Mouse (Mus musculus): Measurements from ENCODE around the gene Ttyh2.

Ttyh2 gene

GRCm38 (mm10) chr11:114711393-114711792 lies 36.2 kb downstream of the Ttyh2 start:
- no peak for DNase-seq (ENCODE audit: low spot score)

- no peak for DNase-seq (ENCODE audit: low spot score)
These were observed 36.6 kb downstream of the Ttyh2 start for GRCm38 (mm10) chr11:114711861-114712260.

- DNase-seq (ENCODE audit: low spot score): no peak
These were observed 39.3 kb downstream of the Ttyh2 start for GRCm38 (mm10) chr11:114714526-114714925.

GRCm38 (mm10) chr11:114715531-114715930 lies 40.3 kb downstream of the Ttyh2 start:
- DNase-seq (ENCODE audit: low spot score): no peak

- DNase-seq (ENCODE audit: low spot score): no peak
These were observed 45.3 kb downstream of the Ttyh2 start for GRCm38 (mm10) chr11:114720535-114720934.

GRCm38 (mm10) chr11:114722438-114722837 lies 47.2 kb downstream of the Ttyh2 start:
- DNase-seq (ENCODE audit: low spot score): no peak

- DNase-seq (ENCODE audit: low spot score): no peak
These were observed 47.8 kb downstream of the Ttyh2 start for GRCm38 (mm10) chr11:114723030-114723429.

GRCm38 (mm10) chr11:114724787-114725590 lies 49.8 kb downstream of the Ttyh2 start:
- DNase-seq (ENCODE audit: low spot score): no peak

- no peak for DNase-seq (ENCODE audit: low spot score)
These were observed 52.0 kb downstream of the Ttyh2 start, which contains the start of gene Dnaic2 for GRCm38 (mm10) chr11:114726965-114727825. Gene Dnaic2, plus strand, starts transcription at chr11:114727408.

- DNase-seq (ENCODE audit: low spot score): no peak
These were observed 52.6 kb downstream of the Ttyh2 start for GRCm38 (mm10) chr11:114727826-114728186.

GRCm38 (mm10) chr11:114728333-114728732 lies 53.1 kb downstream of the Ttyh2 start:
- DNase-seq (ENCODE audit: low spot score): no peak

GRCm38 (mm10) chr11:114729832-114730363 lies 54.7 kb downstream of the Ttyh2 start:
- no peak for DNase-seq (ENCODE audit: low spot score)

GRCm38 (mm10) chr11:114731711-114732110 lies 56.5 kb downstream of the Ttyh2 start:
- no peak for DNase-seq (ENCODE audit: low spot score)

GRCm38 (mm10) chr11:114732890-114733289 lies 57.7 kb downstream of the Ttyh2 start:
- DNase-seq (ENCODE audit: low spot score): no peak

GRCm38 (mm10) chr11:114736111-114736510 lies 60.9 kb downstream of the Ttyh2 start:
- DNase-seq (ENCODE audit: low spot score): no peak

- no peak for DNase-seq (ENCODE audit: low spot score)
These were observed 61.8 kb downstream of the Ttyh2 start for GRCm38 (mm10) chr11:114736913-114737624.

- DNase-seq (ENCODE audit: low spot score): no peak
These were observed 65.4 kb downstream of the Ttyh2 start for GRCm38 (mm10) chr11:114740598-114740997.

- no peak for DNase-seq (ENCODE audit: low spot score)
These were observed 66.2 kb downstream of the Ttyh2 start for GRCm38 (mm10) chr11:114741451-114741850.

GRCm38 (mm10) chr11:114745134-114745533 lies 69.9 kb downstream of the Ttyh2 start:
- peak; percentile 77 for DNase-seq (ENCODE audit: low spot score)

GRCm38 (mm10) chr11:114747564-114748138 lies 72.4 kb downstream of the Ttyh2 start:
- no peak for DNase-seq (ENCODE audit: low spot score)
